Mouse (Mus musculus) ovary, postnatal 36 days (tissue): ENCODE measurements around the gene Rftn1.
A peak's percentile ranks its signal among the peaks of the same experiment; 100 is the strongest.
"Not testable (repeated sequence)": the region's sequence is repeated elsewhere in the genome, so short reads cannot be mapped to it uniquely, and the experiment has no call there.

Experiments
- DNase-seq: peaks from one replicate; pipeline ENCODE4 v3.0.0; 2022; ENCODE audit warnings: low spot score, mixed read lengths

Rftn1 gene

GRCm38 (mm10) chr17:50190131-50191015 lies at the start of gene Rftn1:
TSS of gene Rftn1 (minus strand) at chr17:50190674.
- peak; percentile 67 for DNase-seq

GRCm38 (mm10) chr17:50237818-50238610 lies 47.5 kb upstream of the Rftn1 start:
- DNase-seq: no peak

- DNase-seq: peak; percentile 83
These were observed 46.9 kb upstream of the Rftn1 start for GRCm38 (mm10) chr17:50237436-50237709.

GRCm38 (mm10) chr17:50236702-50237435 lies 46.4 kb upstream of the Rftn1 start:
- no peak for DNase-seq

- no peak for DNase-seq
These were observed 45.6 kb upstream of the Rftn1 start for GRCm38 (mm10) chr17:50235943-50236701.

GRCm38 (mm10) chr17:50233956-50234355 lies 43.5 kb upstream of the Rftn1 start:
- DNase-seq: no peak

- DNase-seq: no peak
These were observed 42.3 kb upstream of the Rftn1 start for GRCm38 (mm10) chr17:50232821-50233220.

- no peak for DNase-seq
These were observed 40.7 kb upstream of the Rftn1 start for GRCm38 (mm10) chr17:50231206-50231605.

GRCm38 (mm10) chr17:50229534-50229933 lies 39.1 kb upstream of the Rftn1 start:
- DNase-seq: no peak

GRCm38 (mm10) chr17:50227366-50227765 lies 36.9 kb upstream of the Rftn1 start:
- no peak for DNase-seq

GRCm38 (mm10) chr17:50224718-50225117 lies 34.2 kb upstream of the Rftn1 start:
- DNase-seq: no peak

- no peak for DNase-seq
These were observed 27.5 kb upstream of the Rftn1 start for GRCm38 (mm10) chr17:50217978-50218377.

GRCm38 (mm10) chr17:50215104-50215503 lies 24.6 kb upstream of the Rftn1 start:
- DNase-seq: no peak

GRCm38 (mm10) chr17:50213117-50213516 lies 22.6 kb upstream of the Rftn1 start:
- DNase-seq: no peak

- DNase-seq: no peak
These were observed 21.3 kb upstream of the Rftn1 start for GRCm38 (mm10) chr17:50211816-50212215.

- no peak for DNase-seq
These were observed 19.4 kb upstream of the Rftn1 start for GRCm38 (mm10) chr17:50209831-50210230.

- DNase-seq: no peak
These were observed 17.9 kb upstream of the Rftn1 start for GRCm38 (mm10) chr17:50208137-50209045.

GRCm38 (mm10) chr17:50206262-50206661 lies 15.8 kb upstream of the Rftn1 start:
- not testable (repeated sequence) for DNase-seq

GRCm38 (mm10) chr17:50205840-50206239 lies 15.4 kb upstream of the Rftn1 start:
- DNase-seq: not testable (repeated sequence)

GRCm38 (mm10) chr17:50205152-50205782 lies 14.8 kb upstream of the Rftn1 start:
- DNase-seq: no peak
